ENCODE assay signal across 8 mouse cellular contexts in the genomic region with DNA sequence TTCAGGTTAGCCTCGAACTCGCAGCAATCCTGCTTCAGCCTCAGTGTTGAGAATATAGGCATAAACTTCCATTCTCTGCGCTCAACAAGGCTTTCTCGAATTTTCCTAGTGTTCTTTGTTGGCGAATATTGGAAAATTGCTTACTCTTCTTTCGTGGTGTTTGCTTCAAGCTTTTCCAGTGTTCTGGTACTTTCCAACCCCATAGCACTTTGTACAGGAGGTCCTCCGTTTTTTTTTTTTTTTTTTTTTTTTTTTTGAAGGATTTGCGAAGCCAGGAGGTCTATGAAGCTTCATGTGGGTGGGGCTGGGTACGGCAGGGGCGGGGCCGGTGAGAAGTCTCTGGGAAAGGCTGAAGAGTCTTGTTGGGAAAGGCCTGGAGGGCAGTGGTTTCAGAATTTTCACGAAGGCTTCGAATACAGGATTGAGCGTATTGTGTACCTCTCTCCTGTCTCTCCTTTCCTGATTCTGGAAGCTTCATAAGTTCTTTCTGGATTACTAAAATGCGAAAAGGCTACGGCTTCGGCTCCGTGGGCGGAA. TPM values are rescaled to one million over a fixed set of nuclear protein-coding genes. Genes with fewer than 3 reads are reported as not detected.
DNase-seq lines count a peak whose midpoint lies in the region; ATAC-seq and TF ChIP-seq lines count a peak whose summit lies in the region.

No protein-coding gene starts in this region.

- peaks cover 4% of the 10 kb centered on the region for H3K4me1 ChIP-seq in lung, embryonic 14.5 days (ENCODE audit: insufficient read depth)
- H3K4me1 ChIP-seq in intestine, embryonic 15.5 days (replicated peaks): 0 out of 2 replicates have a peak, but pooled peaks cover 6% of the 10 kb centered on the region
- peaks cover 24% of the 10 kb centered on the region for H3K4me1 ChIP-seq in midbrain, embryonic 13.5 days (replicated peaks)

- ATAC-seq in lung, embryonic 14.5 days (ENCODE audit: insufficient read depth): peak; percentile 85
- peak; percentile 64 for ATAC-seq in erythroblast, adult 5-6 weeks (replicated peaks; ENCODE audit: low FRiP score, poor library complexity, severe bottlenecking)
- ATAC-seq in intestine, embryonic 15.5 days: peak; percentile 79
- ATAC-seq in midbrain, embryonic 13.5 days: peak; percentile 66

- peak overlapping the region; percentile 61 for H3K9ac ChIP-seq in lung, embryonic 14.5 days
- no peak overlapping the region for H3K9ac ChIP-seq in intestine, embryonic 15.5 days
- H3K9ac ChIP-seq in midbrain, embryonic 13.5 days (replicated peaks): peak overlapping the region; percentile 63

- no peaks in the 10 kb centered on the region for H3K9me3 ChIP-seq in lung, embryonic 14.5 days (ENCODE audit: low read depth, low read length)
- no peaks in the 10 kb centered on the region for H3K9me3 ChIP-seq in intestine, embryonic 15.5 days
- H3K9me3 ChIP-seq in midbrain, embryonic 13.5 days: no peaks in the 10 kb centered on the region

- H3K27me3 ChIP-seq in lung, embryonic 14.5 days (ENCODE audit: insufficient read depth, low read length): no peaks in the 10 kb centered on the region
- no peaks in the 10 kb centered on the region for H3K27me3 ChIP-seq in intestine, embryonic 15.5 days (replicated peaks)
- H3K27me3 ChIP-seq in midbrain, embryonic 13.5 days: no peaks in the 10 kb centered on the region

- DNase-seq in lung, embryonic 14.5 days: no peak
- no peak for DNase-seq in lung, postnatal 14 days
- DNase-seq in T-cell, adult 2 months (ENCODE audit: low spot score): no peak
- no peak for DNase-seq in B cell, adult 2 months
- no peak for DNase-seq in right cerebral cortex, postnatal 36 days (ENCODE audit: low spot score in 2 of 2)

- peak overlapping the region; percentile 60 for H3K4me3 ChIP-seq in lung, embryonic 14.5 days (ENCODE audit: low read depth, low read length)
- peak overlapping the region; percentile 55 for H3K4me3 ChIP-seq in intestine, embryonic 15.5 days (replicated peaks)
- peak overlapping the region; percentile 47 for H3K4me3 ChIP-seq in midbrain, embryonic 13.5 days (replicated peaks)

- no peak for TF ChIP-seq CTCF in lung, embryonic 14.5 days (IDR thresholded peaks at IDR 0.05; ENCODE audit: low read depth)

- peak overlapping the region; percentile 95 for H3K27ac ChIP-seq in lung, embryonic 14.5 days (ENCODE audit: low read depth)
- peak overlapping the region; percentile 94 for H3K27ac ChIP-seq in intestine, embryonic 15.5 days
- H3K27ac ChIP-seq in midbrain, embryonic 13.5 days: peak overlapping the region; percentile 84

- H3K36me3 ChIP-seq in lung, embryonic 14.5 days (ENCODE audit: insufficient read depth): no peaks in the 10 kb centered on the region
- no peaks in the 10 kb centered on the region for H3K36me3 ChIP-seq in intestine, embryonic 15.5 days
- no peaks in the 10 kb centered on the region for H3K36me3 ChIP-seq in midbrain, embryonic 13.5 days

- peak overlapping the region; percentile 98 for H3K4me2 ChIP-seq in lung, embryonic 14.5 days
- H3K4me2 ChIP-seq in intestine, embryonic 15.5 days (replicated peaks): peak overlapping the region; percentile 86
- peak overlapping the region; percentile 68 for H3K4me2 ChIP-seq in midbrain, embryonic 13.5 days (replicated peaks)

- 13% methylated on average over 19 of the region's 19 CpGs for WGBS in lung, embryonic 14.5 days
- WGBS in intestine, embryonic 15.5 days: 14% methylated on average over 19 of the region's 19 CpGs
- 17% methylated on average over 19 of the region's 19 CpGs for WGBS in midbrain, embryonic 13.5 days

RNA-seq across cellular contexts. Expression of a gene that starts 0.4 kb away (rescaled TPM):
- polyA plus RNA-seq in lung, embryonic 14.5 days (2014; fragmentation: Nextera tagmentation; extraction: Ambion mirVana): 36.6 and 38.6 TPM in 2 replicates
- total RNA-seq in erythroblast, adult 5-6 weeks (2015; ENCODE audit: low replicate concordance): 11.1 and 23.2 TPM in 2 replicates
- 10.3 and 20.8 TPM in 2 replicates for total RNA-seq in erythroblast, adult 5-6 weeks (2017; ENCODE audit: low replicate concordance)
- 20.3 and 23.7 TPM in 2 replicates for polyA plus RNA-seq in intestine, embryonic 15.5 days (2015; fragmentation: Nextera tagmentation; extraction: Ambion mirVana)
- 29.6 and 30.1 TPM in 2 replicates for polyA plus RNA-seq in midbrain, embryonic 13.5 days (2015; fragmentation: Nextera tagmentation; extraction: Ambion mirVana)
